Mouse (Mus musculus) stomach, postnatal 0 days (tissue): ENCODE measurements around the gene Glrb.

ENCODE experiments used
- CTCF ChIP-seq: IDR thresholded peaks from 2 replicates; pipeline ENCODE4 v1.5.1; 2016; ENCODE audit warnings: antibody characterized with exemption, low read depth, mild to moderate bottlenecking, moderate library complexity
- EP300 ChIP-seq: optimal IDR thresholded peaks from 2 replicates; pipeline ENCODE3; 2016; ENCODE audit warnings: antibody characterized with exemption

DNA sequence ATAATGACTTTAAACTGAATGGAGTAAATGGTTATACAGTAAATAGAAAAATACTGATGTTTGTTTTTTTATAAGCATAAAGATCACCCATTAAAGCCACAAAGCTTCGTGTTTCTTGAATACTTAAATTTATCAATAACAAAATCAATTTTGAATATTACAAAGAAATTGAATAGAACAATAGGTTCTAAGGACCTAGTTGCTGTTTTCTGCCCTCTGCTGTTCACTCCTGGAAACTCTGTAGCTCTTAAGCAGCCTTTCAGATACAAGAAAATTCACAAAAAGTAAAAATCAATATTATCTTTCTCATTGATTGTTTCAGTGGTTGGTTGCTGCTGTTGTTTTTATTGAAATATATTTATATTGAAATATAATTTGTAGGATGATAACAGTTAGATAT, 108.1 kb downstream of the Glrb start:
- TF ChIP-seq CTCF = peak; percentile 62
- no peak for TF ChIP-seq EP300
